In genomic region chr6:15720818-15721715, GRCm38 (mm10) we compare ENCODE assay signal across 9 mouse cellular contexts. TPM values are rescaled to one million over a fixed set of nuclear protein-coding genes. Genes with fewer than 3 reads are reported as not detected.
A peak's percentile ranks its signal among the peaks of the same experiment; 100 is the strongest.
DNase-seq lines count a peak whose midpoint lies in the region; ATAC-seq and TF ChIP-seq lines count a peak whose summit lies in the region.
"Had no signal": no experiment of that assay in that cellular context is flagged by ENCODE, and none has a peak within 500 bp of the region (broad histone marks: within the 10 kb centered on the region; RNA-seq: fewer than 3 reads in every experiment).

No protein-coding gene starts in this region.

- TF ChIP-seq POLR2A in testis, adult 2 months (IDR thresholded peaks at IDR 0.05; ENCODE audit: control insufficient read depth, low read depth, low read length): no peak

- H3K27me3 ChIP-seq in liver, embryonic 13.5 days: peaks cover 18% of the 10 kb centered on the region
- H3K27me3 ChIP-seq in testis, adult 2 months (ENCODE audit: control insufficient read depth, insufficient read depth, low read length): no peaks in the 10 kb centered on the region

- peak; percentile 48 for ATAC-seq in inflammation-experienced regulatory T-cells, adult 6 months
- ATAC-seq in liver, embryonic 13.5 days (ENCODE audit: low read depth): peak; percentile 66

- peak overlapping the region; percentile 64 for H3K4me2 ChIP-seq in liver, embryonic 13.5 days

- no peaks in the 10 kb centered on the region for H3K4me1 ChIP-seq in liver, embryonic 13.5 days (replicated peaks)
- peaks cover 10% of the 10 kb centered on the region for H3K4me1 ChIP-seq in testis, adult 2 months (ENCODE audit: control insufficient read depth, insufficient read depth, low read length)

- H3K4me3 ChIP-seq in liver, embryonic 13.5 days (replicated peaks): peak overlapping the region; percentile 60
- peak overlapping the region; percentile 89 for H3K4me3 ChIP-seq in testis, adult 2 months (ENCODE audit: control insufficient read depth, low read depth, low read length)

- H3K36me3 ChIP-seq in liver, embryonic 13.5 days: no peaks in the 10 kb centered on the region
- H3K36me3 ChIP-seq in testis, adult 2 months (ENCODE audit: control insufficient read depth, insufficient read depth, low read length): no peaks in the 10 kb centered on the region

- no peaks in the 10 kb centered on the region for H3K9me3 ChIP-seq in liver, embryonic 13.5 days (replicated peaks)

- peak overlapping the region; percentile 47; the same call in 1 of the 2 replicates for H3K27ac ChIP-seq in liver, embryonic 13.5 days
- no peak overlapping the region; the same call in 1 of the 2 replicates for H3K27ac ChIP-seq in testis, adult 2 months (ENCODE audit: control insufficient read depth, insufficient read depth, low read depth, low read length)

- DNase-seq in cerebellum, postnatal 10 days: peak; percentile 45 to 68
- DNase-seq in cerebellum, adult 8-10 months: no peak
- DNase-seq in cerebellum, postnatal 14 days: peak; percentile 52 to 55
- peak; percentile 44 to 77 for DNase-seq in gastrocnemius, postnatal 36 days
- no peak for DNase-seq in liver, embryonic 13.5 days
- DNase-seq in natural killer cell, adult 2 months (ENCODE audit: low spot score in 2 of 2): peak; percentile 38 to 40

- peak overlapping the region; percentile 69 for H3K9ac ChIP-seq in liver, embryonic 13.5 days

- under 1% methylated on average over 60 of the region's 60 CpGs for WGBS in liver, embryonic 13.5 days (ENCODE audit: insufficient replicate concordance)

- TF ChIP-seq CTCF in testis, adult 2 months (IDR thresholded peaks at IDR 0.05; ENCODE audit: control insufficient read depth, insufficient read depth, insufficient replicate concordance, low read depth, low read length): no peak

- intact Hi-C loops in gastrocnemius, postnatal 36 days (cut with DNase I): no loop called here

RNA-seq across cellular contexts. Expression of gene Mdfic, which starts 0.6 kb away (rescaled TPM):
- total RNA-seq in gastrocnemius, postnatal 36 days (2021): 10 to 100 TPM in 1 of 2 experiments, 1 to 10 TPM in 1; 9.1 to 10.8 TPM
- 10 to 100 TPM; 19.5 to 28.0 (median 21.3) TPM for polyA plus RNA-seq in inflammation-experienced regulatory T-cells, adult 6 months (2017; shearing (Covaris generic))
- 0.96 and 1.3 TPM in 2 replicates for polyA plus RNA-seq in liver, embryonic 13.5 days (2015; fragmentation: Nextera tagmentation; extraction: Ambion mirVana)
- polyA plus RNA-seq in testis, adult 2 months (2012; rRNA removed): 0.65 and 0.71 TPM in 2 replicates
- total RNA-seq: MEL had no signal

Comparison
In these comparisons a context has a peak if more than half of its experiments do, and no peak if none do; other contexts are left out.
1. DNase-seq: peak in cerebellum, postnatal 10 days (2 of 2), cerebellum, postnatal 14 days (2 of 2), gastrocnemius, postnatal 36 days (2 of 2) and natural killer cell, adult 2 months (2 of 2); none in cerebellum, adult 8-10 months (single experiment) and liver, embryonic 13.5 days (single experiment).